Mouse (Mus musculus) ES-E14 (cell line): ENCODE results near the gene Lcn4. TPM values are rescaled to one million over a fixed set of nuclear protein-coding genes. Genes with fewer than 3 reads are reported as not detected.
"Not testable (repeated sequence)": the region's sequence is repeated elsewhere in the genome, so short reads cannot be mapped to it uniquely, and the experiment has no call there.

ENCODE experiments used
- DNase-seq: peaks from one replicate; pipeline ENCODE4 v3.0.0-alpha.2; 2013; ENCODE audit warnings: low read depth, low spot score
- H3K27ac ChIP-seq: 2 replicates; pipeline ENCODE4 v1.5.1; 2012; ENCODE audit warnings: low read depth, mild to moderate bottlenecking, low read length, moderate library complexity, mixed read lengths; ENCODE audit not compliant: poor library complexity, insufficient read depth, severe bottlenecking
- H3K36me3 ChIP-seq: 2 replicates; pipeline ENCODE4 v1.6.1; 2012; ENCODE audit warnings: mild to moderate bottlenecking, low read length, moderate library complexity, mixed read lengths; ENCODE audit not compliant: control insufficient read depth, poor library complexity, insufficient read depth, severe bottlenecking
- H3K4me1 ChIP-seq, 2 experiments: fragments of 150-350 bp in 1 of 2; sonication (generic) in 1 of 2; 2 replicates each; pipeline ENCODE4 v1.6.1; 2012; ENCODE audit warnings: low read length in 2 of 2, mild to moderate bottlenecking in 1 of 2, mixed read lengths in 1 of 2; ENCODE audit not compliant: control insufficient read depth in 2 of 2, insufficient read depth in 2 of 2, poor library complexity in 1 of 2
- H3K4me3 ChIP-seq, 2 experiments: fragments of 150-350 bp in 1 of 2; sonication (generic) in 1 of 2; 2 replicates each; pipeline ENCODE4 v1.5.1; 2012; ENCODE audit warnings: low read length in 2 of 2, low read depth in 1 of 2, mild to moderate bottlenecking in 1 of 2, mixed read lengths in 1 of 2; ENCODE audit not compliant: insufficient read depth in 1 of 2, poor library complexity in 1 of 2, severe bottlenecking in 1 of 2
- H3K9ac ChIP-seq: 2 replicates; pipeline ENCODE4 v1.6.1; 2012; ENCODE audit warnings: low read depth, mild to moderate bottlenecking, low read length, mixed read lengths; ENCODE audit not compliant: poor library complexity, insufficient read depth, severe bottlenecking
- H3K9me3 ChIP-seq: fragments of 150-350 bp; sonication (generic); 2 replicates; pipeline ENCODE4 v1.6.1; 2012; ENCODE audit warnings: low read depth, mild to moderate bottlenecking, low read length; ENCODE audit not compliant: control insufficient read depth, insufficient read depth
- CHD2 ChIP-seq: IDR thresholded peaks from 2 replicates; pipeline ENCODE4 v1.6.1; 2014; ENCODE audit warnings: mild to moderate bottlenecking, low read depth, low read length, inconsistent platforms
- HCFC1 ChIP-seq: IDR thresholded peaks from 2 replicates; pipeline ENCODE4 v1.6.1; 2012; ENCODE audit warnings: low read length, inconsistent platforms, borderline replicate concordance; ENCODE audit not compliant: insufficient read depth
- MAFK ChIP-seq: IDR thresholded peaks from 2 replicates; pipeline ENCODE4 v1.6.1; 2014; ENCODE audit warnings: mild to moderate bottlenecking, low read depth, low read length, inconsistent platforms; ENCODE audit not compliant: insufficient read depth
- ZC3H11A ChIP-seq: IDR thresholded peaks from 2 replicates; pipeline ENCODE4 v1.6.1; 2012; ENCODE audit warnings: low read depth, mild to moderate bottlenecking, inconsistent platforms, low read length, borderline replicate concordance
- ZNF384 ChIP-seq: IDR thresholded peaks from 2 replicates; pipeline ENCODE4 v1.6.1; 2012; ENCODE audit warnings: low read depth, low read length, inconsistent platforms
- in situ Hi-C, 2 experiments: fragments of 600-800 bp; cut with MboI; formaldehyde crosslinking; loops; one replicate each; pipeline ENCODE4 v1.15.1; 2025; ENCODE audit warnings: low sequenced_read_pairs in 2 of 2, inconsistent platforms in 1 of 2; ENCODE audit not compliant: unreplicated experiment in 2 of 2
- total RNA-seq: library from RNA; depleted of rRNA; stranded (reverse); fragments of 300-350 nt; gene quantifications from 2 replicates; pipeline ENCODE4 v1.2.3, GENCODE M21; 2012; rRNA removed

Gene Lcn4
- total RNA-seq, result not detected in 2 replicates

- Histone ChIP-seq H3K27ac (no peak within 1 kb of the TSS), H3K9me3 (no peaks in the 10 kb centered on the region), H3K4me1 (no peaks in the 10 kb centered on the region), H3K9ac (no peak within 1 kb of the TSS), H3K36me3 (no peaks in the 10 kb centered on the region), H3K4me3 (no peak within 1 kb of the TSS)
- no peak for TF ChIP-seq HCFC1
- TF ChIP-seq ZNF384, result no peak
- TF ChIP-seq CHD2, result no peak
- DNase-seq, result no peak
- in situ Hi-C loops, result no loop called here
Observed at GRCm38 (mm10) chr2:26671182-26671581, at the start of gene Lcn4. Gene Lcn4 (minus strand): TSS chr2:26671282.

- TF ChIP-seq MAFK (peak; percentile 38; the same call in 1 of the 2 replicates), CHD2 (no peak), ZC3H11A (no peak)
Observed at GRCm38 (mm10) chr2:26686171-26686675, 15.1 kb upstream of the Lcn4 start.

DNA sequence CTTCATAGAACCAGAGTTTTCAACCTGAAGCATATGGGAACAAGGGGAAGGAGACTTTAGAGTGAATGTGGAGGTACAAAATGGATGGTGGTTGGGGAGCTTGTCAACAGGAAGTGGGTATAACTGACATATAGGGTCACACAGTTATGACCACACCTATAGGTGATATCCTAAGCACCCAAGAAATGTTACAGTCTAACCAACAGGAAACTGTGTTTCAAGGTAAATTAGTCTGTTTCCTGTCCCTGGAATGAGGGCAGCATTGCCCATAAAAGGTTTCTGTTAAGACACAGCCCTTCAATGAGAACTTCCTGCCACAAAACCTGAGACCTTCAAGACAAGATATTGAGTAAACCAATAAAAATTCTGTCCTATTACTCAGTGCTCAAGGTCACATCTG is 2.3 kb downstream of the Lcn4 start:
- in situ Hi-C loops, result no loop called here
- no peaks in the 10 kb centered on the region for H3K9me3 ChIP-seq
- H3K27ac ChIP-seq, result no peak overlapping the region
- H3K4me3 ChIP-seq, result no peak overlapping the region
- no peaks in the 10 kb centered on the region for H3K36me3 ChIP-seq
- TF ChIP-seq ZNF384 (no peak), ZC3H11A (no peak), CHD2 (no peak), MAFK (no peak), HCFC1 (no peak)
- no peak overlapping the region for H3K9ac ChIP-seq
- no peak for DNase-seq
- H3K4me1 ChIP-seq, result no peaks in the 10 kb centered on the region; a peak in 1 of 4 replicates

More at GRCm38 (mm10) chr2:26686171-26686675, 15.1 kb upstream of the Lcn4 start:
- no peak for DNase-seq
- Histone ChIP-seq H3K4me1 (no peaks in the 10 kb centered on the region), H3K27ac (no peak overlapping the region), H3K9ac (no peak overlapping the region), H3K36me3 (no peaks in the 10 kb centered on the region), H3K9me3 (0 out of 2 replicates have a peak, but pooled peaks cover 2% of the 10 kb centered on the region), H3K4me3 (no peak overlapping the region)
- in situ Hi-C loops, result no loop called here

DNA sequence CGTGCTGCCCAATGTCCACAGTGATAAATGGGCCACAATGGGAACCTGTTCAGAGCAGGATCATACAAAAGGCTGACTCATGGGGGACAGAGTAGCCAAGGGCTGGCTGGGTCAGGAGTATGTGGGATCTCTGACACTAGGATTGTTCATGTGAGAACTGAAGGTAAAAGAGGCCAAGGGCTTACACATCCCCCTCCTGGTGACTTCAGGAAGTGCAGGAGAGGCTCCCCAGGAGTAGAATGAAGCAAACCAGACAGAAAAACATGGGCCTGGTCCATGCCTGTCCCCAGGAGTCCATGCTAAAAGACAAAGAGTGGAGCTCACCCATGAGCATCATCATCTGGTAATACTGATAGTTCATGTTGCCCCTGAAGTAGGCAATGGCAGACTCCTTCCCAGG is 7.5 kb downstream of the Lcn4 start:
- DNase-seq, in situ Hi-C loops, H3K4me1 ChIP-seq: not testable (repeated sequence)

DNA sequence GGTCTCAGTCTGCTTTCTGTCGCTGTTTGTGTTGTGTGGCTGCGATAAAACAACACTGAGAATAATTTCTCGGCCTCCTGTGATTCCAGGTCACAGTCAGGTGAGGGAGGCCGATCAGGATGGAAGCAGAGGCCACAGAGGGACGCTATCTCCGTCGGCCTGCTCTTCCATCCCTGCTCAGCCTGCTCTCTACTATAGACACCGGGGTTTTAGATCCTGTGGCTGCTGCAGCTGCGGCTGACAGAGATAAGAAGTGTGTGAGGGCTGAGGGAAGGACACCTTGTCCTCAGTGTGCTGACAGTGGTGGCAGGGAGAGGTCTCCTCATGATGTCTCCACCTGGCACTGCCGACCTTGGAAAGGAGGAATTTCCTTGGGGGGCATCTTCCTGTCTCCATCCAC is 8.0 kb downstream of the Lcn4 start:
- H3K4me3 ChIP-seq, result no peak overlapping the region
- in situ Hi-C loops, result no loop called here
- H3K36me3 ChIP-seq, result no peaks in the 10 kb centered on the region
- H3K27ac ChIP-seq, result no peak overlapping the region
- no peak for DNase-seq
- no peak overlapping the region for H3K9ac ChIP-seq
- TF ChIP-seq ZC3H11A, result no peak
- no peak for TF ChIP-seq HCFC1
- no peak for TF ChIP-seq ZNF384
- no peak for TF ChIP-seq CHD2
- no peak for TF ChIP-seq MAFK
- H3K9me3 ChIP-seq, result no peaks in the 10 kb centered on the region
- H3K4me1 ChIP-seq, result peaks cover 0 to 4% of the 10 kb centered on the region in 2 experiments; a peak in 1 of 4 replicates

More for the DNA sequence above, 7.5 kb downstream of the Lcn4 start:
- H3K4me3 ChIP-seq, H3K9ac ChIP-seq, H3K27ac ChIP-seq, H3K36me3 ChIP-seq, H3K9me3 ChIP-seq: not testable (repeated sequence)
